Comparison of ENCODE assay signal across 20 mouse cellular contexts in genomic region chrX:12053315-12053914, GRCm38 (mm10).
"Had no signal": no experiment of that assay in that cellular context is flagged by ENCODE, and none has a peak within 500 bp of the region (broad histone marks: within the 10 kb centered on the region; RNA-seq: fewer than 3 reads in every experiment).

No protein-coding gene starts in this region.

- ATAC-seq: intestine, embryonic 15.5 days; liver, postnatal 0 days; midbrain, embryonic 16.5 days had no signal

- H3K4me1 ChIP-seq: intestine, embryonic 15.5 days; limb, embryonic 12.5 days; stomach, embryonic 15.5 days had no signal

- H3K27me3 ChIP-seq: intestine, embryonic 15.5 days; stomach, embryonic 15.5 days had no signal

- H3K9me3 ChIP-seq: intestine, embryonic 15.5 days; limb, embryonic 12.5 days; limb, embryonic 15.5 days; midbrain, embryonic 12.5 days; neural tube, embryonic 13.5 days; stomach, embryonic 15.5 days had no signal

- H3K9ac ChIP-seq: intestine, embryonic 15.5 days; limb, embryonic 12.5 days; limb, embryonic 15.5 days; liver, embryonic 14.5 days; liver, postnatal 0 days; midbrain, embryonic 12.5 days; neural tube, embryonic 13.5 days; stomach, embryonic 15.5 days had no signal

- H3K27ac ChIP-seq: intestine, embryonic 15.5 days; kidney, postnatal 0 days; limb, embryonic 12.5 days; limb, embryonic 15.5 days; liver, embryonic 14.5 days; midbrain, embryonic 12.5 days; neural tube, embryonic 13.5 days; stomach, embryonic 15.5 days had no signal

- H3K4me3 ChIP-seq: intestine, embryonic 15.5 days; limb, embryonic 12.5 days; limb, embryonic 15.5 days; midbrain, embryonic 12.5 days; myocyte; neural tube, embryonic 13.5 days; stomach, embryonic 15.5 days had no signal

- DNase-seq: kidney, adult 18-20 months; kidney, postnatal 25 days; layer of hippocampus, postnatal 36 days; left cerebral cortex, postnatal 4 days; liver, postnatal 0 days; retina, postnatal 1 day; right cerebral cortex, postnatal 25 days; spleen, adult 18-20 months; thymus, postnatal 25 days had no signal

- H3K4me2 ChIP-seq: intestine, embryonic 15.5 days; limb, embryonic 12.5 days; limb, embryonic 15.5 days; liver, embryonic 11.5 days; midbrain, embryonic 12.5 days; neural tube, embryonic 13.5 days; stomach, embryonic 15.5 days had no signal
